Mouse (Mus musculus) forebrain, postnatal 0 days (tissue): ENCODE results near the gene Adamtsl3. TPM values are rescaled to one million over a fixed set of nuclear protein-coding genes. Genes with fewer than 3 reads are reported as not detected.

Source experiments
- ATAC-seq: fragments of 200-750 bp; cut with Nextera tagmentation; 2 replicates; pipeline ENCODE4 v1.8.0; 2017; ENCODE audit warnings: mild to moderate bottlenecking, moderate library complexity
- DNase-seq: peaks from one replicate; pipeline ENCODE4 v3.0.0-alpha.2; 2015
- H3K27ac ChIP-seq: fragments of 300-500 bp; sonication (generic); 2 replicates; pipeline ENCODE4 v1.5.1; 2014; ENCODE audit warnings: low read depth, mild to moderate bottlenecking, antibody characterized with exemption, low read length, moderate library complexity, mixed read lengths
- H3K27me3 ChIP-seq: fragments of 300-500 bp; sonication (generic); 2 replicates; pipeline ENCODE4 v1.6.1; 2014; ENCODE audit warnings: mild to moderate bottlenecking, low read length, mixed read lengths; ENCODE audit not compliant: insufficient read depth
- H3K36me3 ChIP-seq: fragments of 300-500 bp; sonication (generic); 2 replicates; pipeline ENCODE4 v1.6.1; 2014; ENCODE audit warnings: mild to moderate bottlenecking, moderate library complexity; ENCODE audit not compliant: insufficient read depth
- H3K4me1 ChIP-seq: fragments of 300-500 bp; sonication (generic); 2 replicates; pipeline ENCODE4 v1.6.1; 2014; ENCODE audit warnings: antibody characterized with exemption; ENCODE audit not compliant: insufficient read depth
- H3K4me2 ChIP-seq: fragments of 300-500 bp; sonication (generic); 2 replicates; pipeline ENCODE4 v1.6.1; 2014; ENCODE audit warnings: low read depth, mild to moderate bottlenecking, moderate library complexity
- H3K4me3 ChIP-seq: fragments of 300-500 bp; sonication (generic); 2 replicates; pipeline ENCODE4 v1.5.1; 2014; ENCODE audit warnings: low read depth, low read length, mixed read lengths
- H3K9ac ChIP-seq: fragments of 300-500 bp; sonication (generic); 2 replicates; pipeline ENCODE4 v1.6.1; 2014; ENCODE audit warnings: mild to moderate bottlenecking
- H3K9me3 ChIP-seq: fragments of 300-500 bp; sonication (generic); 2 replicates; pipeline ENCODE4 v1.6.1; 2016; ENCODE audit warnings: low read length
- CTCF ChIP-seq: sonication (generic); IDR thresholded peaks from 2 replicates; pipeline ENCODE4 v1.5.1; 2016; ENCODE audit warnings: antibody characterized with exemption, control low read depth, low read depth
- WGBS: fragments of 180-500 bp; shearing (Covaris S2); extraction: QIAGEN DNeasy Blood & Tissue Kit; methylation state at CpG from one replicate; pipeline ENCODE4 v1.1.7; 2014; 5-methylcytosine and 5-hydroxymethylcytosine counted together
- polyA plus RNA-seq: library from polyadenylated mRNA; unstranded; fragments of >200 nt; fragmentation: Nextera tagmentation; extraction: Ambion mirVana; gene quantifications from 2 replicates; pipeline ENCODE4 v1.2.1, GENCODE M21; 2015
- total RNA-seq: library from RNA; depleted of rRNA; stranded (reverse); fragments of >200 nt; gene quantifications from 2 replicates; pipeline ENCODE4 v1.2.3, GENCODE M21; 2014

The Adamtsl3 gene
- total and polyA plus RNA-seq, 2 experiments from 2014 or later, result 0.61 to 4.8 TPM

GRCm38 (mm10) chr7:82326616-82327015, 8.9 kb upstream of the Adamtsl3 start:
- Histone ChIP-seq H3K27me3 (no peaks in the 10 kb centered on the region), H3K4me3 (no peak overlapping the region), H3K9me3 (no peaks in the 10 kb centered on the region), H3K9ac (no peak overlapping the region), H3K27ac (no peak overlapping the region), H3K4me1 (no peaks in the 10 kb centered on the region), H3K36me3 (no peaks in the 10 kb centered on the region), H3K4me2 (no peak overlapping the region)
- WGBS, result 59% methylated on average over 1 of the region's 1 CpGs
- no peak for TF ChIP-seq CTCF
- ATAC-seq, result no peak
- DNase-seq, result no peak

- no peak overlapping the region for H3K4me3 ChIP-seq
- H3K9ac ChIP-seq, result no peak overlapping the region
- no peaks in the 10 kb centered on the region for H3K4me1 ChIP-seq
- no peaks in the 10 kb centered on the region for H3K9me3 ChIP-seq
- DNase-seq (no peak), ATAC-seq (no peak)
- WGBS, result 47% methylated on average over 4 of the region's 4 CpGs
- no peaks in the 10 kb centered on the region for H3K27me3 ChIP-seq
- no peaks in the 10 kb centered on the region for H3K36me3 ChIP-seq
- H3K4me2 ChIP-seq, result no peak overlapping the region
- TF ChIP-seq CTCF, result no peak
- H3K27ac ChIP-seq, result no peak overlapping the region
Measured at GRCm38 (mm10) chr7:82327201-82327600, 8.3 kb upstream of the Adamtsl3 start.

GRCm38 (mm10) chr7:82327881-82328280, 7.6 kb upstream of the Adamtsl3 start:
- DNase-seq, result no peak
- H3K27ac ChIP-seq, result no peak overlapping the region
- WGBS, result 57% methylated on average over 5 of the region's 5 CpGs
- no peak overlapping the region for H3K4me2 ChIP-seq
- H3K9me3 ChIP-seq, result no peaks in the 10 kb centered on the region
- no peaks in the 10 kb centered on the region for H3K36me3 ChIP-seq
- H3K27me3 ChIP-seq, result no peaks in the 10 kb centered on the region
- no peak overlapping the region for H3K4me3 ChIP-seq
- no peak overlapping the region for H3K9ac ChIP-seq
- no peak for TF ChIP-seq CTCF
- no peak for ATAC-seq
- no peaks in the 10 kb centered on the region for H3K4me1 ChIP-seq

GRCm38 (mm10) chr7:82329831-82330230, 5.7 kb upstream of the Adamtsl3 start:
- Histone ChIP-seq H3K4me1 (no peaks in the 10 kb centered on the region), H3K27ac (no peak overlapping the region), H3K9me3 (no peaks in the 10 kb centered on the region), H3K27me3 (peaks cover 7% of the 10 kb centered on the region; the same call in 1 of the 2 replicates), H3K9ac (no peak overlapping the region), H3K36me3 (no peaks in the 10 kb centered on the region), H3K4me2 (no peak overlapping the region), H3K4me3 (no peak overlapping the region)
- ATAC-seq (no peak), DNase-seq (no peak)
- no peak for TF ChIP-seq CTCF
- WGBS, result 69% methylated on average over 4 of the region's 4 CpGs

- no peak overlapping the region for H3K4me3 ChIP-seq
- H3K4me1 ChIP-seq, result no peaks in the 10 kb centered on the region
- no peaks in the 10 kb centered on the region for H3K9me3 ChIP-seq
- DNase-seq (no peak), ATAC-seq (no peak)
- H3K27me3 ChIP-seq, result peaks cover 17% of the 10 kb centered on the region
- no peak overlapping the region for H3K4me2 ChIP-seq
- H3K9ac ChIP-seq, result no peak overlapping the region
- TF ChIP-seq CTCF, result no peak
- H3K27ac ChIP-seq, result no peak overlapping the region
- no peaks in the 10 kb centered on the region for H3K36me3 ChIP-seq
- WGBS, result 86% methylated on average over 6 of the region's 6 CpGs
Measured at GRCm38 (mm10) chr7:82330860-82331259, 4.6 kb upstream of the Adamtsl3 start.

GRCm38 (mm10) chr7:82334000-82334399, 1.5 kb upstream of the Adamtsl3 start:
- H3K4me2 ChIP-seq, result no peak overlapping the region
- H3K9ac ChIP-seq, result no peak overlapping the region
- peaks cover 30% of the 10 kb centered on the region for H3K27me3 ChIP-seq
- WGBS, result 25% methylated on average over 1 of the region's 1 CpGs
- ATAC-seq (peak; percentile 32; the same call in 1 of the 2 replicates), DNase-seq (peak; percentile 22)
- H3K4me1 ChIP-seq, result no peaks in the 10 kb centered on the region
- no peak overlapping the region for H3K27ac ChIP-seq
- H3K36me3 ChIP-seq, result no peaks in the 10 kb centered on the region
- no peaks in the 10 kb centered on the region for H3K9me3 ChIP-seq
- H3K4me3 ChIP-seq, result no peak overlapping the region
- TF ChIP-seq CTCF, result no peak

- Histone ChIP-seq H3K4me1 (no peaks in the 10 kb centered on the region), H3K9me3 (no peaks in the 10 kb centered on the region), H3K27me3 (peaks cover 30% of the 10 kb centered on the region), H3K4me3 (peak overlapping the region; percentile 53), H3K4me2 (peak overlapping the region; percentile 85), H3K36me3 (no peaks in the 10 kb centered on the region), H3K9ac (0 out of 2 replicates have a peak overlapping the region, but pooled peaks have one; percentile 46), H3K27ac (no peak overlapping the region)
- ATAC-seq (peak; percentile 56), DNase-seq (peak; percentile 19)
- under 1% methylated on average over 34 of the region's 34 CpGs for WGBS
- TF ChIP-seq CTCF, result no peak
Measured at GRCm38 (mm10) chr7:82336132-82336531, 638 bp downstream of the Adamtsl3 start.
